Mouse (Mus musculus) bone marrow, adult 2 months (tissue): ENCODE measurements around the gene Gm17545. TPM values are rescaled to one million over a fixed set of nuclear protein-coding genes. Genes with fewer than 3 reads are reported as not detected.

Source experiments
- H3K27ac ChIP-seq: fragments of 200-500 bp; 2 replicates; pipeline ENCODE4 v1.5.1; 2012; ENCODE audit warnings: low read depth, mild to moderate bottlenecking, control low read depth, inconsistent platforms, low read length; ENCODE audit not compliant: control insufficient read depth, poor library complexity, insufficient read depth
- H3K4me1 ChIP-seq: fragments of 200-500 bp; 2 replicates; pipeline ENCODE4 v1.6.1; 2011; ENCODE audit warnings: low read length; ENCODE audit not compliant: control insufficient read depth, insufficient read depth
- H3K4me3 ChIP-seq: fragments of 200-500 bp; replicated peaks from 2 replicates; pipeline ENCODE3; 2011; ENCODE audit warnings: mild to moderate bottlenecking, low read depth, low read length, control low read depth; ENCODE audit not compliant: control insufficient read depth
- CTCF ChIP-seq: fragments of 200-500 bp; IDR thresholded peaks from 2 replicates; pipeline ENCODE4 v1.5.1; 2011; ENCODE audit warnings: low read length, control low read depth; ENCODE audit not compliant: control insufficient read depth, insufficient read depth
- POLR2A ChIP-seq: fragments of 200-500 bp; IDR thresholded peaks from 2 replicates; pipeline ENCODE4 v1.6.1; 2011; ENCODE audit warnings: low read depth, mild to moderate bottlenecking, control low read depth, low read length, borderline replicate concordance; ENCODE audit not compliant: control insufficient read depth
- WGBS: fragments of 180-500 bp; shearing (Covaris S2); methylation state at CpG from one replicate; pipeline ENCODE4 v1.1.7; 2018; 5-methylcytosine and 5-hydroxymethylcytosine counted together
- polyA plus RNA-seq: library from polyadenylated mRNA; stranded (reverse); fragments of >200 nt; gene quantifications from 2 replicates; pipeline ENCODE4 v1.2.4, GENCODE M21; 2011; ENCODE audit warnings: low replicate concordance; ENCODE audit not compliant: missing spikeins, insufficient read depth, insufficient read length

Gene Gm17545
- polyA plus RNA-seq, 1 experiment = not detected

DNA sequence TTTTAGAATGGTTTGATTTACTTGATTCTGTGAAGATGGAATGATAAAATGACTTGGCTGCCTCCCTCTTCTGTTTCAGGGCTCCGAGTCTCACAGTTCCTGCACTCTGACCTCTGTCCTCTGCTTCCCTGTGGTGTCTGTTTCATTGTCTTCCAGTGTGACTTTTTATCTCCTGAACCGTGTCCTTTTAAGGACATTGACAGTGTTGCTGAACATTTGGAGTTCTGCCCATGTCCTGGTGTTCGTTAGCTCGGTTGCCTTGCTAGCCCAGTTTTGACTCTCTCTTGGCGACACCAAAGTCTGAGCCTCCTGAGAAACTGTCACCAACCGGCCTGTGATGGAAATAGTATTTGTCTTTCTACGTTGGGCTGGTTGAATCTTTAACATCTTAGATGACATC, 33.6 kb upstream of the Gm17545 start:
- Histone ChIP-seq H3K4me3 (no peak overlapping the region), H3K4me1 (no peaks in the 10 kb centered on the region; the same call in 1 of the 2 replicates), H3K27ac (no peak overlapping the region)
- TF ChIP-seq CTCF (no peak), POLR2A (no peak)
- 66% methylated on average over 7 of the region's 7 CpGs for WGBS

DNA sequence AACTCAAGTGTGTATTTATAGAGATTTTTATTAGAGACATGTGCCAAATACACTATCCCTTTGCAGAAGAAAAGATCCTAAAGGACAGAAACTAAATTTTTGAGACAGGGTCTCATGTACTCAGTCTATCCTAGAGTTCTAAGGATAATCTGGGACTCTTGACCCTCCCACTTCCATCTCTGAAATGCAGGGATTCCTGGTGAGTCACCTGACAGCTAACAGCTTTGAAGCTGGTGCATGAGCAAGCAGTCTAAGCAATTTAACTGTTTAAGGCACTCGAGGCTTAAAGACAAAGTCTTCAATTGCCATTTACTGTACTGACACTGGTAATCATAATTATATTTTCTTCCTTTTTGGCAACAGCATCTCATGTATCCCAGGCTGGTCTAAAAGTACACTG, 31.5 kb upstream of the Gm17545 start:
- 88% methylated on average over 1 of the region's 1 CpGs for WGBS
- no peaks in the 10 kb centered on the region; the same call in 1 of the 2 replicates for H3K4me1 ChIP-seq
- no peak for TF ChIP-seq CTCF

GRCm38 (mm10) chr9:22423507-22423906, 30.6 kb upstream of the Gm17545 start:
- no peak overlapping the region for H3K27ac ChIP-seq
- 49% methylated on average over 1 of the region's 1 CpGs for WGBS
- no peaks in the 10 kb centered on the region; the same call in 1 of the 2 replicates for H3K4me1 ChIP-seq
- no peak for TF ChIP-seq CTCF
- TF ChIP-seq POLR2A = no peak
- no peak overlapping the region for H3K4me3 ChIP-seq

More for the DNA sequence above, 31.5 kb upstream of the Gm17545 start:
- Histone ChIP-seq H3K4me3 (no peak overlapping the region), H3K27ac (no peak overlapping the region)

- WGBS = 66% methylated on average over 10 of the region's 10 CpGs
- H3K4me1 ChIP-seq = no peaks in the 10 kb centered on the region; the same call in 1 of the 2 replicates
- H3K27ac ChIP-seq = no peak overlapping the region
- TF ChIP-seq CTCF (no peak), POLR2A (no peak)
- H3K4me3 ChIP-seq = no peak overlapping the region
Observed at GRCm38 (mm10) chr9:22424196-22424595, 29.9 kb upstream of the Gm17545 start.

GRCm38 (mm10) chr9:22424719-22425118, 29.4 kb upstream of the Gm17545 start:
- H3K4me3 ChIP-seq = no peak overlapping the region
- H3K4me1 ChIP-seq = peaks cover under 1% of the 10 kb centered on the region; the same call in 1 of the 2 replicates
- H3K27ac ChIP-seq = no peak overlapping the region
- TF ChIP-seq POLR2A (no peak), CTCF (no peak)
- 85% methylated on average over 4 of the region's 4 CpGs for WGBS

- Histone ChIP-seq H3K4me1 (peaks cover 3% of the 10 kb centered on the region; the same call in 1 of the 2 replicates), H3K4me3 (no peak overlapping the region), H3K27ac (no peak overlapping the region)
- 62% methylated on average over 3 of the region's 4 CpGs for WGBS
- TF ChIP-seq CTCF (no peak), POLR2A (no peak)
Observed at GRCm38 (mm10) chr9:22428028-22428665, 25.9 kb upstream of the Gm17545 start.

DNA sequence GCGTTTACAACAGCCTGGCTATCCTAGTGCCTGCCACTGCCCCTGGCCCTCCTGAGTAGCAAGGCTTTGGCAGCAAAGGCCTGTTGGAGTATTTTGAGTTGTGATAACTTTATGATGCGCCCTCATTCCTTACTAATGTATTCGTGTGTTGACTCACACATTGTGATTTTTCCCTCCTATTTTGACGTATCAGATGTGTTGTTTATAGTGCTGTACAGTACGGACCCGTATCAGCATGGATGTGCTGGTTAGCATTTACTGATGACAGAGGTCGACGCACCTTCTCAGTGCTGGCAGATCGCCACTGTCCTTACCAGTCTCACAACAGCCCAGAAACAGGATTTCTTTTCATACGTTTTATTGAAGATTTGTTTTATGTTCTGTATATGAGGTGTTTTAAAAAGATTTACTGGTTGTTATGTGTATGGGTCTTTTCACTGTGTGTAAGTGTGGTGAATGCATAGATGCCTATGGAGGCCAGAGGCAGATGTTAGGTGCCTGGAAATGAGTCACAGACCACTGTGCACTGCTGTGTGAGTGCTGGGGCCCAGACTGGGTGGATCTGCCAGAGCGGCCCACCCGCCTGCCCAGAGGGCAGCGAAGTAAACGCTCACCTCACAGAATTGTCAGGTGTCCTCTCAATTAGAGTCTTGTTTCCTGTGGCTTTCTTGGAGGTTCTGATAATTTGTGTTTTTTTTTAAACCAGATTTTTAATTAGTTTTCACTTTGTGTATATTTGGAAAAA, 25.3 kb upstream of the Gm17545 start:
- Histone ChIP-seq H3K27ac (no peak overlapping the region), H3K4me3 (no peak overlapping the region), H3K4me1 (peaks cover 3% of the 10 kb centered on the region; the same call in 1 of the 2 replicates)
- 72% methylated on average over 14 of the region's 14 CpGs for WGBS
- TF ChIP-seq POLR2A (no peak), CTCF (no peak)

DNA sequence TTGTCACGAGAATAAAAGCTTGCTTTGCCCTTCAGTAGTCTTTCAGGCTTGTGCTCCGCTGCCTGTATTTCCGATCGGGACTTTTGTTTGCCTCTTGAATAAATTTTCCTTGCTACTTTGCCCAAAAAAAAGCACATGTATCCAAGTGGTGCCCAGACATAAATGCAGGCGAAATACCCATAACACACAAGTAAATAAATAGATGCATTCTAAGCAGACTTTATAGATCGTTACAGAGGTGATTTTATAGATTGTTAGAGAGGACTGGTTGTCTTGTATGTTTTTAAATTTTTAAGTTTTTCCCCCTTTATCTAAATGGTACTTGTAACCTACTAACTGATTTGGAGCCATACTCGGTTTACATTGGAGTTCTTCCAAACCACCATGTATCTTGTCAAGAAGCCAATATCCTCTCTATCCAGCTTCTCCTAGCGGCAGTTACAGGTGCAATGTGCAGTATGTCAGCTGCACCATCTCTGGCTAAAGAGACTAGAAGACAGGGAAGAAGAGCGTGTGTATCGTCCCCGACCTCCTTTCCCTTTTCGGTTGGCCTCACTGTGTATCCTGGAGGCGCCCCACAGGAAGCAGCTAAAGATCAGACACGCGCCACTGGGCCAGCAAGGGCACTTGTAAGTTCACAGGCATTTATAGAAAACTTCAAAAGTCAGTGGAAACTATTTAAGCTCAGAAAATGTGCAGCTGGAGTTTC, 24.4 kb upstream of the Gm17545 start:
- 26% methylated on average over 15 of the region's 15 CpGs for WGBS
- no peak overlapping the region for H3K27ac ChIP-seq
- TF ChIP-seq CTCF (no peak), POLR2A (no peak)

More for the DNA sequence above, 24.4 kb upstream of the Gm17545 start:
- peaks cover 3% of the 10 kb centered on the region; the same call in 1 of the 2 replicates for H3K4me1 ChIP-seq
- peak overlapping the region; percentile 3 for H3K4me3 ChIP-seq
